Mouse (Mus musculus): ENCODE data around the gene Ppp2r2c. TPM values are rescaled to one million over a fixed set of nuclear protein-coding genes. Genes with fewer than 3 reads are reported as not detected.

Gene Ppp2r2c
- polyA plus RNA-seq, 1 experiment from 2014 or later, result 1.1 TPM

DNA sequence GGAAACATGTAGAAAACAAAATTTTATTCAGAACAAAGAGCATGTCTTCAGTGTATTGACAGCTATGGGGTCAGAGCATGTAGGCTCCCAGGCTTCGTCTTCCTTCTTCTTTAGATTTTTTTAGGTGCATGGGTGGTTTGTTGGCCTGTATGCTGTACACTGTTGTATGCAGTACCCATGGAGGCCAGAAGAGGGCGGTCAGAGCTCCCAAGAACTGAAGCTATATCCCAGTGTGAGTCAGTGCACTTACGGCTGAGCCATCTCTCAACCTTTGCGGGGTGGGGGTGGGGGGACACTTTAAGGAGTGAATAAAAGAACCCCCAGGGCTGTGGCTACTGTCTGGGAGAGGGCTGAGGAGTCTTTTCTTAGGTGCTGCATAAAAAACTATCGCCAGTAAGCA is 90.5 kb downstream of the Ppp2r2c start:
- Histone ChIP-seq H3K27ac (no peak overlapping the region), H3K4me3 (no peak overlapping the region), H3K9me3 (no peaks in the 10 kb centered on the region), H3K9ac (no peak overlapping the region), H3K36me3 (no peaks in the 10 kb centered on the region), H3K4me2 (replicated peaks) (no peak overlapping the region), H3K27me3 (peaks cover 4% of the 10 kb centered on the region; the same call in 1 of the 2 replicates), H3K4me1 (no peaks in the 10 kb centered on the region)
- 30% methylated on average over 5 of the region's 5 CpGs for WGBS
- no peak for ATAC-seq (ENCODE audit: insufficient number of reproducible peaks, insufficient read depth, low FRiP score, low TSS enrichment)

DNA sequence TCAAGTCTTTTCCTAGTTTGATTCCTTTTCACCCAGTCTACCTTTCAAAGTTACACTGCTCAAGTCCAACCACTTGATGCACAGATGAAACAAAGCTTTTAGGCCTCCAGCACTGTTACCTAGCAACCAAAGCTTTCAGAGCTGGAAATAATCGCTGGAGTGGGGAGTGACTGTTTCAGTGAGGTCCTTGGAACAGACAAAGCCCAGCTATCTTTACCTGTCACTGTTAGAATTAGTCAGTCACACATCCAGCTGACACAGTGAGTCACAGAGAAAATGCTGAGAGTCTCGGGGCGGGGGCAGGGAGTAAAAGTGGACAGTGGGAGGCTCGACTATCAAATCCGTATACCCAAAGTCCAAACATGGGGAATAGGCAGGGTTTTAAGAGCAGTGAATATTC is 92.2 kb downstream of the Ppp2r2c start:
- WGBS, result 45% methylated on average over 5 of the region's 5 CpGs
- Histone ChIP-seq H3K36me3 (0 out of 2 replicates have a peak, but pooled peaks cover 3% of the 10 kb centered on the region), H3K9me3 (no peaks in the 10 kb centered on the region), H3K9ac (no peak overlapping the region), H3K4me1 (no peaks in the 10 kb centered on the region), H3K4me2 (replicated peaks) (no peak overlapping the region), H3K4me3 (no peak overlapping the region), H3K27me3 (peaks cover 4% of the 10 kb centered on the region; the same call in 1 of the 2 replicates), H3K27ac (no peak overlapping the region)
- ATAC-seq (ENCODE audit: insufficient number of reproducible peaks, insufficient read depth, low FRiP score, low TSS enrichment), result no peak

- ATAC-seq (ENCODE audit: insufficient number of reproducible peaks, insufficient read depth, low FRiP score, low TSS enrichment), result no peak
- Histone ChIP-seq H3K27me3 (no peaks in the 10 kb centered on the region), H3K36me3 (peaks cover 55% of the 10 kb centered on the region), H3K9me3 (no peaks in the 10 kb centered on the region), H3K4me3 (no peak overlapping the region), H3K4me1 (no peaks in the 10 kb centered on the region), H3K27ac (no peak overlapping the region), H3K9ac (no peak overlapping the region), H3K4me2 (replicated peaks) (no peak overlapping the region)
- WGBS, result 89% methylated on average over 8 of the region's 8 CpGs
These were observed 103.3 kb downstream of the Ppp2r2c start for GRCm38 (mm10) chr5:36971587-36971986.

DNA sequence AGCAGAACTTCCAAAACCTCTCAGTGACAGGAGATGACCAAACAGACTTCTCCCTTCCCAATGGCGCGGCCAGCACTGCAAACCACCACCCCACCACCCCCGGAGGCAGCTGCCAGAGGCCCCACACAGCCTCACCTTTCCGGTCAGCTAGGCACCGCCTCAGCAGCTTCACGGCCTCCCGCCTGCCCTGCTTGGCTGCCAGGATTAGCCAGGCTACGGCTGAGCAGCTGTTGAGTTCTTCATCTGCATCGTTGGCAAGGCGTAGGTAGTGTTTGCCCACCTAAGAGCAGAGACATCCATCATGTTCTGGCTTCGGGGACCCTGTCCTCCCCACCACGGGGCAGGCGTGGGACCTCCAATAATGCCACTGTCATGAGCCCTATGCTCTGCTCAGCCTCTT is 107.0 kb downstream of the Ppp2r2c start:
- Histone ChIP-seq H3K4me3 (no peak overlapping the region), H3K36me3 (peaks cover 30% of the 10 kb centered on the region), H3K4me2 (replicated peaks) (no peak overlapping the region), H3K27ac (no peak overlapping the region), H3K9ac (no peak overlapping the region), H3K9me3 (no peaks in the 10 kb centered on the region), H3K4me1 (no peaks in the 10 kb centered on the region), H3K27me3 (no peaks in the 10 kb centered on the region)
- WGBS, result 90% methylated on average over 13 of the region's 13 CpGs
- ATAC-seq (ENCODE audit: insufficient number of reproducible peaks, insufficient read depth, low FRiP score, low TSS enrichment), result no peak

DNA sequence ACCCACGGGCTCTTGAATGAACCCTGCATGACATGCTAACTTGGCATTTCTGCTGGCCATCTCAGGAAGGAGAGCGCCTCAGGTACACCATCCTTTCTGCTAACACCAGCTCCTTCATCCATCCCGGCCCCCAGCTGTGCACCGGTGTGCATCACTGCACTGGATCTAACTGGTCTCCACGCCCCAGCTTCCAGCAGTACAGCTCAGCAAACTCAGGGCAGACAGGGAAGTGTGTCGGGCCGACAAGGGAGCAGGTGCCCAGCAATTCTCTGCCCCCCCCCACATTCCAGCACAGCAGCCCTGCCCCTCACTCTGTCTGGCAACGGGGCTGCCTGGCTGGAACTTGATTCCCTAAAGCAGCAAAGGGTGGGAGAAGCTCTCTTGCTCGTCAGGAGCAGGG is 109.5 kb downstream of the Ppp2r2c start:
- peaks cover 17% of the 10 kb centered on the region; the same call in 1 of the 2 replicates for H3K36me3 ChIP-seq
- no peak overlapping the region for H3K9ac ChIP-seq
- H3K27me3 ChIP-seq, result no peaks in the 10 kb centered on the region; the same call in 1 of the 2 replicates
- 68% methylated on average over 9 of the region's 9 CpGs for WGBS
- H3K27ac ChIP-seq, result no peak overlapping the region
- no peak for ATAC-seq (ENCODE audit: insufficient number of reproducible peaks, insufficient read depth, low FRiP score, low TSS enrichment)
- H3K4me2 ChIP-seq (replicated peaks), result no peak overlapping the region
- H3K4me1 ChIP-seq, result no peaks in the 10 kb centered on the region
- H3K4me3 ChIP-seq, result no peak overlapping the region
- H3K9me3 ChIP-seq, result no peaks in the 10 kb centered on the region

DNA sequence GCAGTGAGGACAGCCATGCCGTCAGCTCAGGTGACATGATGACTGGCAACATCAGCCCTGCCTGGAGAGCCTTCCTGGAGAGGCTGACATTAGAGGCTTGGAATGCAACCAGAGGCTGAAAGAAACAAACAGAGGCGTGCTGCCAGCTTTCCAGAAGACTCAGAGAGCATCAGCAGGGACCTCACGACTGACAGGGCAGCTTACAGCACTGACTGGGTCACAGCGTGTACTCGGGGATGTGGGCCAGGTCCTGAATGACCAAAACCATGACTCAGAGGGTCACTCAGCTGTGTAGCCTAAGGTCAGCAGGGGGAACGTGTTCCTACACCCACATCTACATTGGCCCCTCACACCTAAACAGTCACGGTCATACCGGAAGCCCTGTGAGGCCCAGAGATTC is 110.7 kb downstream of the Ppp2r2c start:
- H3K9me3 ChIP-seq, result no peaks in the 10 kb centered on the region
- H3K4me1 ChIP-seq, result no peaks in the 10 kb centered on the region
- H3K36me3 ChIP-seq, result peaks cover 11% of the 10 kb centered on the region; the same call in 1 of the 2 replicates
- H3K4me2 ChIP-seq (replicated peaks), result no peak overlapping the region
- no peaks in the 10 kb centered on the region; the same call in 1 of the 2 replicates for H3K27me3 ChIP-seq
- H3K9ac ChIP-seq, result no peak overlapping the region
- WGBS, result 86% methylated on average over 8 of the region's 8 CpGs
- ATAC-seq (ENCODE audit: insufficient number of reproducible peaks, insufficient read depth, low FRiP score, low TSS enrichment), result no peak
- no peak overlapping the region for H3K27ac ChIP-seq
- no peak overlapping the region for H3K4me3 ChIP-seq

DNA sequence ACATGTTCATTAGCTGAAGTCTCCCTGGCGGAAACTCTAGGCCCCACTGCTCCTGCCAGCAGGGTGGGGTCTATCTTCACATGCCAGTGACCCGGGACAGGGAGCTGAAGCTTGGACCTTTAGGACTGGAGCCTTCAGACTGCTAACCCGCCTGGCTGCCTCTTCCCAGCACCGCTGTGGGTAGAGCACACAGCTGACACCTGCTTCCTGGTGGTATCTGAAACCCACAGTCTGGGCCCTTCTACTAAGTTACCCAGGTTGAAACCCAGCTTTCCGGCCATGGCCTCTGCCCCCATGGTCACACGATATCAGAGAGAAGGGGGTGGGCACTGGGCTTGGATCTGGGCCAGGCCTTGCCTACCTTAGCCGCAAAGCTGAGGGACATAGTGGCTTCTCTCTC is 111.3 kb downstream of the Ppp2r2c start:
- H3K9ac ChIP-seq, result no peak overlapping the region
- no peak overlapping the region for H3K27ac ChIP-seq
- no peaks in the 10 kb centered on the region; the same call in 1 of the 2 replicates for H3K27me3 ChIP-seq
- 80% methylated on average over 7 of the region's 7 CpGs for whole genome bisulfite sequencing
- H3K36me3 ChIP-seq, result peaks cover 11% of the 10 kb centered on the region; the same call in 1 of the 2 replicates
- no peak overlapping the region for H3K4me3 ChIP-seq
- no peaks in the 10 kb centered on the region for H3K9me3 ChIP-seq
- ATAC-seq (ENCODE audit: insufficient number of reproducible peaks, insufficient read depth, low FRiP score, low TSS enrichment), result no peak
- H3K4me1 ChIP-seq, result no peaks in the 10 kb centered on the region
- no peak overlapping the region for H3K4me2 ChIP-seq (replicated peaks)

DNA sequence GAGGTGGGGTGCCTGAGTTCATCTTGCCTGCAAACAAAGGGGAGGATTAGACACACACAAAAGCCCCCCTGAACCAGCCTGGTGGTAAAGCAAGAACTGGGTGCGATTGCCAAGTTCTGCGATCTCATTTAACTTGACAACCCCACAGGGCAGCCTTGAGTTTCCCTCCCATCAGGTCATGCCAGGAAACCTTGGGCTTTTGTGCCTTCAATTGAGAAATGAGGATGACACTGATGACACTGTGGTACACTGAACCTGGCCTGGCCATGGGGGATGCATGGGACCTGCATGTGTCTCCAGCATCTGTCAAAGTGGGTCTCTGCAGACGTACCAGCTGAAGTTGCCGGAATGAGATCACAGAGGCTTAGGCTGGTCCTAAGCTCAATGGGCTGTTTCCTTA is 114.0 kb downstream of the Ppp2r2c start:
- Histone ChIP-seq H3K27me3 (peaks cover under 1% of the 10 kb centered on the region; the same call in 1 of the 2 replicates), H3K4me3 (no peak overlapping the region), H3K4me1 (no peaks in the 10 kb centered on the region), H3K36me3 (no peaks in the 10 kb centered on the region), H3K27ac (no peak overlapping the region), H3K4me2 (replicated peaks) (no peak overlapping the region), H3K9me3 (no peaks in the 10 kb centered on the region), H3K9ac (no peak overlapping the region; the same call in 1 of the 2 replicates)
- ATAC-seq (ENCODE audit: insufficient number of reproducible peaks, insufficient read depth, low FRiP score, low TSS enrichment), result no peak
- 80% methylated on average over 4 of the region's 4 CpGs for WGBS

- Histone ChIP-seq H3K9ac (no peak overlapping the region), H3K36me3 (no peaks in the 10 kb centered on the region), H3K9me3 (no peaks in the 10 kb centered on the region), H3K27me3 (peaks cover 3% of the 10 kb centered on the region; the same call in 1 of the 2 replicates), H3K4me2 (replicated peaks) (no peak overlapping the region), H3K4me3 (no peak overlapping the region), H3K27ac (no peak overlapping the region), H3K4me1 (peaks cover 5% of the 10 kb centered on the region; the same call in 1 of the 2 replicates)
- ATAC-seq (ENCODE audit: insufficient number of reproducible peaks, insufficient read depth, low FRiP score, low TSS enrichment), result no peak
- WGBS, result 78% methylated on average over 1 of the region's 1 CpGs
These were observed 118.3 kb downstream of the Ppp2r2c start for GRCm38 (mm10) chr5:36986617-36987016.

DNA sequence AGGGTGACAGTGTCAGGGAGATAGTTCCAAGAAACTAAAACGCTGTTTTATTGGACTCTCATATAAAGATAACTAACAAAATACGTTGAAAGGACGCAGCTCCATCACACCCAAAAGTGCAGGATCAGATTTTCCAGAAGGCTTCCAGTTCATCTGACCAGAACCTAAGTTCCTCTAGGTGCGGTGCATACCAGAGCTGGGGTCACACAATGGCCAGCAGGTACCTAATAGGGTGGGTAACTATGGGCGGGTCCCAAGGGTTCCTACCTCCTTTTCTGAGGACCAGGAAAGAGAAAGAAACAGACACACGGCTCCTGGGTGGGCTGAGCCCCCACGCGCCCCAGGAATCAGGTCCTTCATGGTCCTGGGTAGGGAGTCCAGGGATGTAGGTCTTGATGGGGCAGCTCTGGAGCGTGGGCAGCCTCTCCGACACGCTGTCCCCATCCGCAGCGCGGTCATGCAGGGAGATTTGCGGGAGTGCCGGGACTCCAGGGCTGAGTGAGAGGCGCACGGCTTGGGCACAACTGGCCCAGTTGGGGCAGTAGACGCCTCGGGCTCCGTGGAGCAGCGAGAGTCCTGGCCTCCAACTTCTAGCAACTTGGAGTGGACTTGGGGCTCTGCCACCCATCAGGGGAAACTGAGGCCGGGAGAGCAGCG is 119.9 kb downstream of the Ppp2r2c start:
- Histone ChIP-seq H3K36me3 (no peaks in the 10 kb centered on the region), H3K9me3 (no peaks in the 10 kb centered on the region), H3K9ac (peak overlapping the region; percentile 85), H3K4me3 (peak overlapping the region; percentile 77), H3K4me2 (replicated peaks) (peak overlapping the region; percentile 93), H3K4me1 (peaks cover 5% of the 10 kb centered on the region; the same call in 1 of the 2 replicates), H3K27me3 (peaks cover 3% of the 10 kb centered on the region; the same call in 1 of the 2 replicates), H3K27ac (0 out of 2 replicates have a peak overlapping the region, but pooled peaks have one; percentile 57)
- peak; percentile 22 for ATAC-seq (ENCODE audit: insufficient number of reproducible peaks, insufficient read depth, low FRiP score, low TSS enrichment)
- 12% methylated on average over 24 of the region's 24 CpGs for WGBS

GRCm38 (mm10) chr5:36988781-36989624 is 120.7 kb downstream of the Ppp2r2c start, which contains the start of gene Wfs1:
Gene Wfs1 (minus strand): TSS chr5:36989205.
- under 1% methylated on average over 50 of the region's 60 CpGs for WGBS
- Histone ChIP-seq H3K36me3 (no peaks in the 10 kb centered on the region), H3K4me1 (peaks cover 5% of the 10 kb centered on the region; the same call in 1 of the 2 replicates), H3K4me3 (peak within 1 kb of the TSS; percentile 77), H3K27me3 (peaks cover 3% of the 10 kb centered on the region; the same call in 1 of the 2 replicates), H3K4me2 (replicated peaks) (peak within 1 kb of the TSS; percentile 93), H3K27ac (0 out of 2 replicates have a peak within 1 kb of the TSS, but pooled peaks have one; percentile 57), H3K9ac (peak within 1 kb of the TSS; percentile 85), H3K9me3 (no peaks in the 10 kb centered on the region)
- ATAC-seq (ENCODE audit: insufficient number of reproducible peaks, insufficient read depth, low FRiP score, low TSS enrichment), result peak; percentile 96

Measured in embryonic facial prominence, embryonic 12.5 days (tissue).